32 mouse cellular contexts compared by ENCODE assay signal in the genomic region with DNA sequence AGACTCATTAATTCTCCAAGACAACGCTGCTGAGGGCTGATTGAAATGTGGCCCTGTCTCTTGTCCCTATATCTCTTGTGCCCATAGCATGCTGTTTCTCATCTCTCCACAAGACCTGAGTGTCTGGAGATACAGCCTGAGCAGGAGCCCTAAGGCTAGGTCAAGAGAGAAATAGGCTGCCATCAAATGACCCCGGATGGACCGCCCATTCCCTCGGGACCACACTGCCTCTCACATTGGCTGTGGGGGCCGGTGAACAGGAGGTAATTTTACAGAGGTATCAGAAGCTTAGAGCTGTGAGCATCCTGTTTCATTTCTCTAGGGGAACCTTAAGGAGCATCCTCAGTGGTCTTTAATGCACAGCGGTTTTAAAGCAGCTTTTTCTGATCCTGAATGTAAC. TPM values are rescaled to one million over a fixed set of nuclear protein-coding genes. Genes with fewer than 3 reads are reported as not detected.
"Had no signal": no experiment of that assay in that cellular context is flagged by ENCODE, and none has a peak within 500 bp of the region (broad histone marks: within the 10 kb centered on the region; RNA-seq: fewer than 3 reads in every experiment).

No protein-coding gene starts in this region.

- H3K9me3 ChIP-seq: kidney, embryonic 15.5 days; liver, embryonic 13.5 days; midbrain, embryonic 12.5 days; neural tube, embryonic 13.5 days; stomach, embryonic 15.5 days had no signal

- H3K4me1 ChIP-seq: kidney, embryonic 15.5 days; liver, embryonic 13.5 days; stomach, embryonic 15.5 days had no signal

- H3K4me2 ChIP-seq: kidney, embryonic 15.5 days; liver, embryonic 13.5 days; midbrain, embryonic 12.5 days; neural tube, embryonic 13.5 days; stomach, embryonic 15.5 days had no signal

- H3K9ac ChIP-seq: kidney, embryonic 15.5 days; liver, embryonic 13.5 days; midbrain, embryonic 12.5 days; neural tube, embryonic 13.5 days; stomach, embryonic 15.5 days had no signal

- DNase-seq: kidney, postnatal 10 days; kidney, postnatal 36 days; layer of hippocampus, postnatal 36 days; liver, embryonic 13.5 days; lung, adult 2 months; lung, postnatal 14 days; lung, postnatal 4 days; retina, postnatal 1 day; right cerebral cortex, postnatal 25 days; spleen, adult 18-20 months; thymus, adult 2 months; thymus, postnatal 14 days; thymus, postnatal 4 days had no signal

- H3K36me3 ChIP-seq: kidney, embryonic 15.5 days; liver, embryonic 13.5 days; midbrain, embryonic 12.5 days; neural tube, embryonic 13.5 days; stomach, embryonic 15.5 days had no signal

- H3K27ac ChIP-seq: kidney, embryonic 15.5 days; left cerebral cortex, adult 2 months; liver, embryonic 13.5 days; midbrain, embryonic 12.5 days; neural tube, embryonic 13.5 days; stomach, embryonic 15.5 days had no signal

- H3K4me3 ChIP-seq: kidney, embryonic 15.5 days; left cerebral cortex, adult 2 months; liver, embryonic 13.5 days; midbrain, embryonic 12.5 days; myocyte; neural tube, embryonic 13.5 days; stomach, embryonic 15.5 days had no signal

- H3K27me3 ChIP-seq: kidney, embryonic 15.5 days; liver, embryonic 13.5 days; midbrain, embryonic 12.5 days; neural tube, embryonic 13.5 days; stomach, embryonic 15.5 days had no signal

- ATAC-seq: midbrain, embryonic 16.5 days had no signal

RNA-seq across cellular contexts. Expression of a gene that starts 21.1 kb away (rescaled TPM):
- total RNA-seq: layer of hippocampus, adult 8-10 months; layer of hippocampus, postnatal 36 days; left cerebral cortex, adult 2 months; left cerebral cortex, postnatal 10 days; left cerebral cortex, postnatal 36 days; megakaryocyte progenitor cell, adult 5-6 weeks; megakaryocyte-erythroid progenitor cell, adult 5-6 weeks; monocyte, adult 5-6 weeks; neutrophil, adult 5-6 weeks had no signal
- polyA plus RNA-seq: limb, embryonic 11.5 days; liver, adult 2 months; liver, embryonic 13.5 days; liver, embryonic 16.5 days; midbrain, embryonic 12.5 days; neural tube, embryonic 13.5 days had no signal

RNA-seq across cellular contexts. Expression of a gene that starts 28.7 kb away (rescaled TPM):
- total RNA-seq: layer of hippocampus, adult 8-10 months; layer of hippocampus, postnatal 10 days; layer of hippocampus, postnatal 36 days; left cerebral cortex, adult 2 months; left cerebral cortex, postnatal 10 days; left cerebral cortex, postnatal 36 days; liver, adult 2 months; megakaryocyte progenitor cell, adult 5-6 weeks; megakaryocyte-erythroid progenitor cell, adult 5-6 weeks; monocyte, adult 5-6 weeks; neutrophil, adult 5-6 weeks had no signal
- polyA plus RNA-seq: limb, embryonic 11.5 days; limb, embryonic 14.5 days; liver, adult 2 months; liver, embryonic 13.5 days; liver, embryonic 16.5 days; lung, adult 2 months; midbrain, embryonic 12.5 days; midbrain, embryonic 16.5 days; neural tube, embryonic 13.5 days; stomach, embryonic 15.5 days; thymus, adult 2 months had no signal

RNA-seq across cellular contexts. Expression of a gene that starts 45.4 kb away (rescaled TPM):
- total RNA-seq: liver, adult 2 months; megakaryocyte progenitor cell, adult 5-6 weeks; megakaryocyte-erythroid progenitor cell, adult 5-6 weeks had no signal
- polyA plus RNA-seq: liver, adult 2 months; neural tube, embryonic 13.5 days had no signal
